Mouse (Mus musculus) stomach, postnatal 0 days (tissue): ENCODE data around the gene Hpcal1. TPM values are rescaled to one million over a fixed set of nuclear protein-coding genes. Genes with fewer than 3 reads are reported as not detected.

Experiments used
- ATAC-seq: fragments of 200-750 bp; cut with Nextera tagmentation; 2 replicates; pipeline ENCODE4 v1.8.0; 2017; ENCODE audit not compliant: low FRiP score, low TSS enrichment
- DNase-seq: peaks from one replicate; pipeline ENCODE4 v3.0.0-alpha.2; 2016; ENCODE audit warnings: low spot score
- H3K27ac ChIP-seq: fragments of 300-500 bp; sonication (generic); replicated peaks from 2 replicates; pipeline ENCODE4 v1.5.1; 2014; ENCODE audit warnings: mild to moderate bottlenecking, control low read depth
- H3K27me3 ChIP-seq: fragments of 300-500 bp; sonication (generic); 2 replicates; pipeline ENCODE4 v1.6.1; 2014; ENCODE audit warnings: low read length; ENCODE audit not compliant: control insufficient read depth, insufficient read depth
- H3K36me3 ChIP-seq: fragments of 300-500 bp; sonication (generic); 2 replicates; pipeline ENCODE4 v1.6.1; 2014; ENCODE audit warnings: low read length, mixed read lengths; ENCODE audit not compliant: control insufficient read depth, insufficient read depth
- H3K4me1 ChIP-seq: fragments of 300-500 bp; sonication (generic); replicated peaks from 2 replicates; pipeline ENCODE4 v1.6.1; 2014; ENCODE audit warnings: antibody characterized with exemption; ENCODE audit not compliant: control insufficient read depth, insufficient read depth
- H3K4me2 ChIP-seq: fragments of 300-500 bp; sonication (generic); replicated peaks from 2 replicates; pipeline ENCODE4 v1.6.1; 2014; ENCODE audit warnings: low read depth, mild to moderate bottlenecking, control low read depth, moderate library complexity
- H3K4me3 ChIP-seq: fragments of 300-500 bp; sonication (generic); 2 replicates; pipeline ENCODE4 v1.5.1; 2014; ENCODE audit warnings: low read depth, low read length, control low read depth
- H3K9ac ChIP-seq: fragments of 300-500 bp; sonication (generic); 2 replicates; pipeline ENCODE4 v1.6.1; 2014; ENCODE audit warnings: mild to moderate bottlenecking, low read length, control low read depth, mixed read lengths
- H3K9me3 ChIP-seq: fragments of 300-500 bp; sonication (generic); 2 replicates; pipeline ENCODE4 v1.6.1; 2016; ENCODE audit warnings: low read length; ENCODE audit not compliant: control insufficient read depth
- CTCF ChIP-seq: IDR thresholded peaks from 2 replicates; pipeline ENCODE4 v1.5.1; 2016; ENCODE audit warnings: antibody characterized with exemption, low read depth, mild to moderate bottlenecking, moderate library complexity
- EP300 ChIP-seq: optimal IDR thresholded peaks from 2 replicates; pipeline ENCODE3; 2016; ENCODE audit warnings: antibody characterized with exemption
- WGBS: fragments of 180-500 bp; shearing (Covaris S2); extraction: QIAGEN DNeasy Blood & Tissue Kit; methylation state at CpG from one replicate; pipeline ENCODE4 v1.1.7; 2014; 5-methylcytosine and 5-hydroxymethylcytosine counted together
- polyA plus RNA-seq: library from polyadenylated mRNA; unstranded; fragments of >200 nt; fragmentation: Nextera tagmentation; extraction: Ambion mirVana; gene quantifications from 2 replicates; pipeline ENCODE4 v1.2.1, GENCODE M21; 2015

The Hpcal1 gene
- polyA plus RNA-seq, 1 experiment from 2014 or later, result 62.6 TPM

- no peak overlapping the region for H3K27ac ChIP-seq
- no peak overlapping the region for H3K4me2 ChIP-seq
- TF ChIP-seq CTCF, result no peak
- no peak overlapping the region for H3K9ac ChIP-seq
- DNase-seq (no peak), ATAC-seq (no peak)
- no peaks in the 10 kb centered on the region for H3K36me3 ChIP-seq
- H3K9me3 ChIP-seq, result no peaks in the 10 kb centered on the region
- H3K27me3 ChIP-seq, result no peaks in the 10 kb centered on the region
- no peaks in the 10 kb centered on the region; the same call in 1 of the 2 replicates for H3K4me1 ChIP-seq
- H3K4me3 ChIP-seq, result no peak overlapping the region
- 84% methylated on average over 9 of the region's 9 CpGs for WGBS
Measured at GRCm38 (mm10) chr12:17663991-17664635, 26.5 kb upstream of the Hpcal1 start.

- no peaks in the 10 kb centered on the region for H3K9me3 ChIP-seq
- no peaks in the 10 kb centered on the region for H3K27me3 ChIP-seq
- H3K27ac ChIP-seq, result peak overlapping the region; percentile 53
- TF ChIP-seq CTCF (peak; percentile 27; the same call in 1 of the 2 replicates), EP300 (no peak)
- no peak overlapping the region for H3K4me2 ChIP-seq
- no peaks in the 10 kb centered on the region for H3K36me3 ChIP-seq
- 35% methylated on average over 7 of the region's 7 CpGs for WGBS
- DNase-seq (peak; percentile 72), ATAC-seq (peak; percentile 87)
- H3K9ac ChIP-seq, result no peak overlapping the region
- H3K4me3 ChIP-seq, result no peak overlapping the region
- no peaks in the 10 kb centered on the region; the same call in 1 of the 2 replicates for H3K4me1 ChIP-seq
Measured at GRCm38 (mm10) chr12:17665906-17666326, 24.7 kb upstream of the Hpcal1 start.

DNA sequence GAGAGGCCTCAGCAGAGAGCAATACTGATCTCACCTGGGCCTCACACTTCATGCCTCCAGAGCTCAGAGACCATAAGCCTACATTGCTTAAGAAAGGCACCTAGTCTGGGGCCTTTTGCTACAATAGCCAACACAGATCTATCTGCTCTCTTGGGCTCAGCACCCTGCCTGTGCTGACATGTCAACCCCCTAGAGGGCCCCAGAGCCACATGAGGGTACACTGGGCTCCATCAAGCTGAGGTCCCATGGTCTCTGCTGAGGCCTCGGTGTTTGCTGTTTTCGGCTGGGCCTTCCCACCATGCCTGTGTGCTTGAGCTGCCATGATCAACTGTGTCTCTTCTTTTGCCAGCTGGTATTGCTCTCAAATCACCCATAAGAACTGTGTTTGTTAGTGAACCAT lies 24.0 kb upstream of the Hpcal1 start:
- Histone ChIP-seq H3K9me3 (no peaks in the 10 kb centered on the region), H3K9ac (no peak overlapping the region), H3K27ac (peak overlapping the region; percentile 53; the same call in 1 of the 2 replicates), H3K4me1 (no peaks in the 10 kb centered on the region; the same call in 1 of the 2 replicates), H3K4me3 (no peak overlapping the region), H3K27me3 (no peaks in the 10 kb centered on the region), H3K36me3 (no peaks in the 10 kb centered on the region), H3K4me2 (no peak overlapping the region)
- WGBS, result 80% methylated on average over 2 of the region's 2 CpGs
- DNase-seq, result peak; percentile 51
- peak; percentile 55; the same call in 1 of the 2 replicates for ATAC-seq
- TF ChIP-seq CTCF (peak; percentile 64), EP300 (no peak)

- H3K27me3 ChIP-seq, result no peaks in the 10 kb centered on the region
- no peak for DNase-seq
- no peak overlapping the region for H3K9ac ChIP-seq
- ATAC-seq, result no peak
- H3K36me3 ChIP-seq, result no peaks in the 10 kb centered on the region
- H3K4me3 ChIP-seq, result no peak overlapping the region
- no peaks in the 10 kb centered on the region for H3K9me3 ChIP-seq
- TF ChIP-seq CTCF (no peak), EP300 (no peak)
- H3K4me2 ChIP-seq, result no peak overlapping the region
- no peaks in the 10 kb centered on the region; the same call in 1 of the 2 replicates for H3K4me1 ChIP-seq
- 47% methylated on average over 7 of the region's 7 CpGs for WGBS
- H3K27ac ChIP-seq, result no peak overlapping the region
Measured at GRCm38 (mm10) chr12:17673729-17674128, 16.9 kb upstream of the Hpcal1 start.

DNA sequence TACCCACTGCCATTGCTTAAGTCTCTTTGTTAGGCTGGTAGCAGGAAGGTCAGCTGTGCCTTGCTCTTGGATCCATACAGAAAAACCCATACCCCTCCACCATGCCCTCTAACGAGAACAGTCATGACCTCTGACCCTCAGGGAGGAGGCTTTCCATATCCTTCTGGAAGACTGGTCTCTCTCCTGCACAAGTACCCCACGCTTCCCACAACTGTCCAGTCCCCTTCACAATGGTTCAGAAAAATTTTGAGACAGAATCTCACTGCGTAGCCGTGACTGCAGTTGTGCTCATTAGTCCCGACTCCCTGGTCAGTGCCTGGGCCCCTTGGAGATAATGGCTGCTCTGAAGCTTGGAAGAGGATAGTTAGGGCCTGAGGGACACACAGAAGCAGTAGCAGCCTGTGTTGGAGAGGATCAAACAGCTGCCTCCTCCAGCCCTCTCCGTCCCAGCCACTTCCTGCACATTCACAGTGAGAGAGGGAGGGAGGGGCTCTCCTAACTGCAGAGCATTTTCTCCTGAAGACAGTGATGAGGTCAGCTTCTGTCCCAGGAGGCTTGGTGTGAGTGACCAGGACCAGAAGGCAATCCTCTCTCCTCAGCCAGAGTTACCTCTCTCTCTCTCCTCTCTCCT lies 16.4 kb upstream of the Hpcal1 start:
- 57% methylated on average over 6 of the region's 6 CpGs for WGBS
- H3K4me3 ChIP-seq, result no peak overlapping the region
- no peaks in the 10 kb centered on the region; the same call in 1 of the 2 replicates for H3K4me1 ChIP-seq
- ATAC-seq (no peak), DNase-seq (no peak)
- no peaks in the 10 kb centered on the region for H3K27me3 ChIP-seq
- no peak overlapping the region for H3K4me2 ChIP-seq
- H3K36me3 ChIP-seq, result no peaks in the 10 kb centered on the region
- no peak overlapping the region for H3K9ac ChIP-seq
- no peaks in the 10 kb centered on the region for H3K9me3 ChIP-seq
- no peak overlapping the region for H3K27ac ChIP-seq
- no peak for TF ChIP-seq CTCF
- TF ChIP-seq EP300, result no peak

DNA sequence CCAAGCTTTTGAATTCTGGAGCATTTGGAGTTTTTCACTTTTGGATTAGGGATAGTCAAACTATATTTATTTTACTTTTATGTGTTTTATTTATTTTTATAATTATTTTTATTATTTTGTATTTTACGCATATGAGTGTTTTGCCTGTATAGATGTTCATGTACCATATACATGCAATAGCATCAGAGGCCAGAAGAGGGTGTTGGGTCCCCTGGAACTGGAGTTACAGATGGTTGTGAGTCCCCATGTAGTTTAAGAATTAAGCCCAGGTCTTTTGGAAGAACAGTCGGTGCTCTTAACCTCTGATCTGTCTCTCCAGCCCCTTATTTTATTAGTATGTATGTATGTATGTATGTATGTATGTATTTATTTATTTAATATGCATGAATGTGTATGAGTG lies 12.9 kb upstream of the Hpcal1 start:
- TF ChIP-seq EP300 (no peak), CTCF (peak; percentile 59)
- H3K9me3 ChIP-seq, result no peaks in the 10 kb centered on the region
- no peak overlapping the region for H3K9ac ChIP-seq
- WGBS, result 78% methylated on average over 2 of the region's 2 CpGs
- no peaks in the 10 kb centered on the region for H3K4me1 ChIP-seq
- DNase-seq (no peak), ATAC-seq (no peak)
- H3K4me2 ChIP-seq, result no peak overlapping the region
- H3K4me3 ChIP-seq, result no peak overlapping the region
- no peaks in the 10 kb centered on the region for H3K27me3 ChIP-seq
- H3K27ac ChIP-seq, result no peak overlapping the region
- H3K36me3 ChIP-seq, result no peaks in the 10 kb centered on the region
